Mouse (Mus musculus) midbrain, embryonic 14.5 days (tissue): Measurements from ENCODE around the gene Lmbrd2. TPM values are rescaled to one million over a fixed set of nuclear protein-coding genes. Genes with fewer than 3 reads are reported as not detected.

Source experiments
- ATAC-seq: fragments of 200-750 bp; cut with Nextera tagmentation; 2 replicates; pipeline ENCODE4 v1.8.0; 2017; ENCODE audit warnings: moderate number of reproducible peaks, moderate library complexity; ENCODE audit not compliant: low FRiP score, low TSS enrichment
- DNase-seq: peaks from one replicate; pipeline ENCODE4 v3.0.0-alpha.2; 2015
- H3K27ac ChIP-seq: fragments of 300-500 bp; sonication (generic); replicated peaks from 2 replicates; pipeline ENCODE4 v1.5.1; 2014; ENCODE audit warnings: mild to moderate bottlenecking, low read depth, low read length, moderate library complexity
- H3K27me3 ChIP-seq: fragments of 300-500 bp; sonication (generic); 2 replicates; pipeline ENCODE4 v1.6.1; 2014; ENCODE audit warnings: low read length, control low read depth, mixed read lengths; ENCODE audit not compliant: control insufficient read depth, insufficient read depth
- H3K36me3 ChIP-seq: fragments of 300-500 bp; sonication (generic); 2 replicates; pipeline ENCODE4 v1.6.1; 2014; ENCODE audit warnings: low read length, control low read depth; ENCODE audit not compliant: control insufficient read depth, insufficient read depth
- H3K4me1 ChIP-seq: fragments of 300-500 bp; sonication (generic); 2 replicates; pipeline ENCODE4 v1.6.1; 2014; ENCODE audit warnings: mild to moderate bottlenecking, antibody characterized with exemption, low read length, control low read depth; ENCODE audit not compliant: control insufficient read depth, insufficient read depth
- H3K4me2 ChIP-seq: fragments of 300-500 bp; sonication (generic); 2 replicates; pipeline ENCODE4 v1.6.1; 2014; ENCODE audit warnings: mild to moderate bottlenecking, low read length, moderate library complexity
- H3K4me3 ChIP-seq: fragments of 300-500 bp; sonication (generic); replicated peaks from 2 replicates; pipeline ENCODE4 v1.5.1; 2014; ENCODE audit warnings: low read depth, low read length
- H3K9ac ChIP-seq: fragments of 300-500 bp; sonication (generic); replicated peaks from 2 replicates; pipeline ENCODE4 v1.6.1; 2014; ENCODE audit warnings: mild to moderate bottlenecking, low read length, moderate library complexity
- H3K9me3 ChIP-seq: fragments of 300-500 bp; sonication (generic); 2 replicates; pipeline ENCODE4 v1.6.1; 2016; ENCODE audit warnings: low read length, control low read depth, mixed read lengths; ENCODE audit not compliant: control insufficient read depth
- WGBS: fragments of 180-500 bp; shearing (Covaris S2); extraction: QIAGEN DNeasy Blood & Tissue Kit; methylation state at CpG from one replicate; pipeline ENCODE4 v1.1.7; 2014; 5-methylcytosine and 5-hydroxymethylcytosine counted together
- polyA plus RNA-seq: library from polyadenylated mRNA; unstranded; fragments of >200 nt; fragmentation: Nextera tagmentation; extraction: Ambion mirVana; gene quantifications from 2 replicates; pipeline ENCODE4 v1.2.1, GENCODE M21; 2014

The Lmbrd2 gene
- polyA plus RNA-seq = 9.0 and 15.2 TPM in 2 replicates

DNA sequence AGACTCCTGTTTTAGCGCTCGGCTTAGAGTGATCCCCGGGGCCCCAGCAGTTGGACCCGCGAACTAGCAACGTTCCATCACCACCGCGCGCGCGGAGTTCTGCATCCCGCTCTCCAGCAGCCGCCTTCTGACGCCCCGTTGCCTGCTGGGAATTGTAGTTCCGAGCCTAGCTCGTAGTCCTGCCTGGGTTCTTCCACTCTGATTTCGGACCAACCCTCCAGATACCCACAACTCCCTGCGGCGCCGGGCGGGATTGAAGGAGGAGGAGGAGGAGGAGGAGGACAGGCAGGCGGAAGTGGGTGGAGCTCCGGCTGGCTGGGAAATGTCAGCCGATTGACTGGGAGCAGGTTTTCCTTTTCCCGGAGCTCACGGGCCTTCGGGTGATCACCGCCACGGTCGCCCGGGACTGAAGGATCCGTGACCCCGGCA lies at the start of gene Lmbrd2:
Lmbrd2 (plus strand) TSS at position 299 of the 429 bp plus-strand sequence.
- Histone ChIP-seq H3K9ac (peak within 1 kb of the TSS; percentile 83), H3K4me3 (peak within 1 kb of the TSS; percentile 83), H3K36me3 (peaks cover 18% of the 10 kb centered on the region; the same call in 1 of the 2 replicates), H3K27me3 (no peaks in the 10 kb centered on the region), H3K27ac (peak within 1 kb of the TSS; percentile 90), H3K4me2 (peak within 1 kb of the TSS; percentile 79), H3K9me3 (no peaks in the 10 kb centered on the region), H3K4me1 (peaks cover 13% of the 10 kb centered on the region)
- ATAC-seq = peak; percentile 99
- DNase-seq = peak; percentile 99
- WGBS = under 1% methylated on average over 34 of the region's 34 CpGs

- Histone ChIP-seq H3K4me3 (no peak overlapping the region), H3K27me3 (no peaks in the 10 kb centered on the region), H3K9me3 (no peaks in the 10 kb centered on the region), H3K27ac (no peak overlapping the region), H3K9ac (no peak overlapping the region), H3K36me3 (peaks cover 23% of the 10 kb centered on the region), H3K4me2 (no peak overlapping the region), H3K4me1 (peaks cover 3% of the 10 kb centered on the region; the same call in 1 of the 2 replicates)
- ATAC-seq (no peak), DNase-seq (no peak)
- WGBS = 94% methylated on average over 5 of the region's 5 CpGs
Observed at GRCm38 (mm10) chr15:9090662-9091061, 49.7 kb upstream of the Lmbrd2 start.

- H3K27me3 ChIP-seq = no peaks in the 10 kb centered on the region
- WGBS = 80% methylated on average over 11 of the region's 11 CpGs
- no peak overlapping the region for H3K27ac ChIP-seq
- no peaks in the 10 kb centered on the region for H3K9me3 ChIP-seq
- no peak overlapping the region for H3K4me3 ChIP-seq
- peaks cover 3% of the 10 kb centered on the region; the same call in 1 of the 2 replicates for H3K4me1 ChIP-seq
- no peak for DNase-seq
- no peak overlapping the region for H3K9ac ChIP-seq
- ATAC-seq = no peak
- peaks cover 18% of the 10 kb centered on the region for H3K36me3 ChIP-seq
- H3K4me2 ChIP-seq = no peak overlapping the region
Observed at GRCm38 (mm10) chr15:9093598-9094365, 46.6 kb upstream of the Lmbrd2 start.

- H3K27me3 ChIP-seq = no peaks in the 10 kb centered on the region
- no peak overlapping the region for H3K9ac ChIP-seq
- ATAC-seq (peak; percentile 54), DNase-seq (peak; percentile 42)
- WGBS = 23% methylated on average over 13 of the region's 13 CpGs
- no peak overlapping the region for H3K27ac ChIP-seq
- peaks cover 17% of the 10 kb centered on the region for H3K36me3 ChIP-seq
- H3K4me3 ChIP-seq = no peak overlapping the region
- H3K4me1 ChIP-seq = peaks cover 3% of the 10 kb centered on the region; the same call in 1 of the 2 replicates
- H3K4me2 ChIP-seq = 0 out of 2 replicates have a peak overlapping the region, but pooled peaks have one; percentile 4
- no peaks in the 10 kb centered on the region for H3K9me3 ChIP-seq
Observed at GRCm38 (mm10) chr15:9094366-9094750, 46.0 kb upstream of the Lmbrd2 start.

GRCm38 (mm10) chr15:9096865-9097264 lies 43.5 kb upstream of the Lmbrd2 start:
- WGBS = 83% methylated on average over 4 of the region's 4 CpGs
- no peak for DNase-seq
- H3K9me3 ChIP-seq = no peaks in the 10 kb centered on the region
- no peak for ATAC-seq
- H3K4me2 ChIP-seq = no peak overlapping the region
- H3K9ac ChIP-seq = no peak overlapping the region
- no peak overlapping the region for H3K4me3 ChIP-seq
- peaks cover 3% of the 10 kb centered on the region; the same call in 1 of the 2 replicates for H3K4me1 ChIP-seq
- peaks cover 34% of the 10 kb centered on the region for H3K36me3 ChIP-seq
- H3K27ac ChIP-seq = no peak overlapping the region
- no peaks in the 10 kb centered on the region for H3K27me3 ChIP-seq

GRCm38 (mm10) chr15:9100446-9101077 lies 39.8 kb upstream of the Lmbrd2 start:
- DNase-seq = peak; percentile 9
- H3K27ac ChIP-seq = 0 out of 2 replicates have a peak overlapping the region, but pooled peaks have one; percentile 37

DNA sequence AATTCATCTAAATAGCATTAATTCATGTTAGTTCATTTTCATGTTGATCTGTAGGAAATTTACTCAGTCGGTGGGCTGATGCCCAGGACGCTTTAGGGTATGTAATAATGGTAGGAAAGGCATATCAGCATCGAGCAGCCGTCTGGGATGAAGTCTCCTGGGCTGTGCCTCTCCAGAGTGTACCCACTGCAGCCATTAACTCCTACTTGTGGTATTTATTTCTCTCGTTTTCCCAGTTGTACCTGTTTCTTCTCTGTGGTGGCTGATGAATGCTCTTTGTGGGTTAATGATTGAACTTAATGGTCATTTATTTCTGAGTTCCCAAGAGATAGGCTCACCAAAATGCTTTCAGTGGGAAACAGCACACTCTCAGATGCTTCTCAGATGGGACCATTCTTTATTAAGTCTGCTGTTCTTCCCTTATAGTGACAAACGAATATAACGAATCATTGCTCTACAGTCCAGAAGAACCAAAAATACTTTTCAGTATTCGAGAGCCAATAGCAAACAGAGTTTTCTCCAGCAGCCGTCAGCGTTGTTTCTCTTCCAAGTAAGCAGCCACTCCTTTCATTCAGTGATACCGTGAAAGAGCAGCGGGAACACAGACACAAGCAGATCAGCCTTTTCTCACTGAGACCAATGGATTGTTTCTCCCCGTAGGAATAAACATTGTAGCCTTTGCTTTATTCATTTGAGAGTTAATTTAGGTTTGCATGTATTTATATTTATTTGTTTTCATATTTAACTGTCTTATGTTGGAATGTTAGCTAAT lies 33.9 kb upstream of the Lmbrd2 start:
- H3K36me3 ChIP-seq = peaks cover 56% of the 10 kb centered on the region
- no peak overlapping the region for H3K4me2 ChIP-seq
- no peaks in the 10 kb centered on the region for H3K4me1 ChIP-seq
- H3K9ac ChIP-seq = no peak overlapping the region
- no peaks in the 10 kb centered on the region for H3K9me3 ChIP-seq
- DNase-seq = no peak
- no peak for ATAC-seq
- H3K4me3 ChIP-seq = no peak overlapping the region
- no peak overlapping the region for H3K27ac ChIP-seq
- no peaks in the 10 kb centered on the region for H3K27me3 ChIP-seq
- 86% methylated on average over 13 of the region's 13 CpGs for WGBS

More at GRCm38 (mm10) chr15:9100446-9101077, 39.8 kb upstream of the Lmbrd2 start:
- Histone ChIP-seq H3K9ac (no peak overlapping the region), H3K4me3 (no peak overlapping the region), H3K4me1 (no peaks in the 10 kb centered on the region), H3K4me2 (no peak overlapping the region), H3K27me3 (no peaks in the 10 kb centered on the region), H3K9me3 (no peaks in the 10 kb centered on the region), H3K36me3 (peaks cover 49% of the 10 kb centered on the region)
- 60% methylated on average over 10 of the region's 10 CpGs for WGBS
- ATAC-seq = no peak; the same call in 1 of the 2 replicates

DNA sequence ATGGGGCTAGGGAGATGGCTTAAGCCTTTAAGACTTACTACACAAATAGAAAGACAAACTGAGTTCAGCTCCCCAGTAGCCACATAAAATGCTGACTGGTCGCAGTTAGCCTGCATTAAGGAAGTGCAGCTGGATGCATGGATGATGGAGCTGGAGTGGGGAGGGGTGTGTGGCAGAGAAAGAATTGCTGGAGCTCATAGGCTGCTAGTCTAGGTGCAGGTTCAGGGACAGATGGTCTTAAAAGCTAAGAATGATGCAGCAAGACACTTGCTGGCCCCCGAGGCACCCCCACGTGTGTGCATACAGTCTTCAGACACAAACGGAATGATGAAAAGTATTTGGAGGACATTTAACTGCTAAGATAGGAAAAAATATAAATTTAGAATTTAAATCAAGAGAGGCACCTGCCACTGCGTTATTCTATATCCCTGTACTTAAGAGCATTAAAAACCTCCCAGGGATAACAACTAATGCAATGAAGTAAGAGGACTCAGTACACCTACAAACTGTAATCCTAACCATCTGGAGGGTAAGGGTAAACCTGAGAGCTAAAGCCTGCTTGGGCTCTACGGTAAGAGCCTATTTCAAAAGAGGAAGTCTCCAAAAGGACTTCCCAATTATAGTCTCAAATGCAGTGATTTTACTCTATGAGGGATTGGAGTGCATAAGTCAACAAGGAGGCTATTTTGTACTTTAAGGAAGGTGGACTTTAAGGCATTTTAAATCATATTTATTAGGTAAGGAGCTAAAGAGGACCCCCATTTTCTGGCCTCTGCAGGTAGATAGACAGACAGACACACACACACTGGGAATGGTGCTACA lies 29.6 kb upstream of the Lmbrd2 start:
- Histone ChIP-seq H3K9ac (no peak overlapping the region), H3K9me3 (no peaks in the 10 kb centered on the region), H3K4me2 (no peak overlapping the region), H3K27ac (no peak overlapping the region), H3K4me1 (no peaks in the 10 kb centered on the region), H3K27me3 (no peaks in the 10 kb centered on the region), H3K4me3 (no peak overlapping the region), H3K36me3 (peaks cover 63% of the 10 kb centered on the region)
- 88% methylated on average over 6 of the region's 6 CpGs for WGBS
- no peak for DNase-seq
- ATAC-seq = no peak
